Mouse (Mus musculus) ES-E14 (cell line): ENCODE measurements at regions not wholly inside any gene's neighbourhood (a gene's known extent, or its start where the extent isn't known, plus 50 kb on each side); places are given as distances from the start of the nearest gene placed in this dataset.

ENCODE experiments used
- DNase-seq: peaks from one replicate; pipeline ENCODE4 v3.0.0-alpha.2; 2013; ENCODE audit warnings: low read depth, low spot score
- H3K27ac ChIP-seq: 2 replicates; pipeline ENCODE4 v1.5.1; 2012; ENCODE audit warnings: low read depth, mild to moderate bottlenecking, low read length, moderate library complexity, mixed read lengths; ENCODE audit not compliant: poor library complexity, insufficient read depth, severe bottlenecking
- H3K36me3 ChIP-seq: 2 replicates; pipeline ENCODE4 v1.6.1; 2012; ENCODE audit warnings: mild to moderate bottlenecking, low read length, moderate library complexity, mixed read lengths; ENCODE audit not compliant: control insufficient read depth, poor library complexity, insufficient read depth, severe bottlenecking
- H3K4me1 ChIP-seq, 2 experiments: fragments of 150-350 bp in 1 of 2; sonication (generic) in 1 of 2; 2 replicates each; pipeline ENCODE4 v1.6.1; 2012; ENCODE audit warnings: low read length in 2 of 2, mild to moderate bottlenecking in 1 of 2, mixed read lengths in 1 of 2; ENCODE audit not compliant: control insufficient read depth in 2 of 2, insufficient read depth in 2 of 2, poor library complexity in 1 of 2
- H3K4me3 ChIP-seq, 2 experiments: fragments of 150-350 bp in 1 of 2; sonication (generic) in 1 of 2; 2 replicates each; pipeline ENCODE4 v1.5.1; 2012; ENCODE audit warnings: low read length in 2 of 2, low read depth in 1 of 2, mild to moderate bottlenecking in 1 of 2, mixed read lengths in 1 of 2; ENCODE audit not compliant: insufficient read depth in 1 of 2, poor library complexity in 1 of 2, severe bottlenecking in 1 of 2
- H3K9ac ChIP-seq: 2 replicates; pipeline ENCODE4 v1.6.1; 2012; ENCODE audit warnings: low read depth, mild to moderate bottlenecking, low read length, mixed read lengths; ENCODE audit not compliant: poor library complexity, insufficient read depth, severe bottlenecking
- H3K9me3 ChIP-seq: fragments of 150-350 bp; sonication (generic); 2 replicates; pipeline ENCODE4 v1.6.1; 2012; ENCODE audit warnings: low read depth, mild to moderate bottlenecking, low read length; ENCODE audit not compliant: control insufficient read depth, insufficient read depth
- CHD2 ChIP-seq: IDR thresholded peaks from 2 replicates; pipeline ENCODE4 v1.6.1; 2014; ENCODE audit warnings: mild to moderate bottlenecking, low read depth, low read length, inconsistent platforms
- HCFC1 ChIP-seq: IDR thresholded peaks from 2 replicates; pipeline ENCODE4 v1.6.1; 2012; ENCODE audit warnings: low read length, inconsistent platforms, borderline replicate concordance; ENCODE audit not compliant: insufficient read depth
- MAFK ChIP-seq: IDR thresholded peaks from 2 replicates; pipeline ENCODE4 v1.6.1; 2014; ENCODE audit warnings: mild to moderate bottlenecking, low read depth, low read length, inconsistent platforms; ENCODE audit not compliant: insufficient read depth
- ZC3H11A ChIP-seq: IDR thresholded peaks from 2 replicates; pipeline ENCODE4 v1.6.1; 2012; ENCODE audit warnings: low read depth, mild to moderate bottlenecking, inconsistent platforms, low read length, borderline replicate concordance
- ZNF384 ChIP-seq: IDR thresholded peaks from 2 replicates; pipeline ENCODE4 v1.6.1; 2012; ENCODE audit warnings: low read depth, low read length, inconsistent platforms
- in situ Hi-C, 2 experiments: fragments of 600-800 bp; cut with MboI; formaldehyde crosslinking; loops; one replicate each; pipeline ENCODE4 v1.15.1; 2025; ENCODE audit warnings: low sequenced_read_pairs in 2 of 2, inconsistent platforms in 1 of 2; ENCODE audit not compliant: unreplicated experiment in 2 of 2

DNA sequence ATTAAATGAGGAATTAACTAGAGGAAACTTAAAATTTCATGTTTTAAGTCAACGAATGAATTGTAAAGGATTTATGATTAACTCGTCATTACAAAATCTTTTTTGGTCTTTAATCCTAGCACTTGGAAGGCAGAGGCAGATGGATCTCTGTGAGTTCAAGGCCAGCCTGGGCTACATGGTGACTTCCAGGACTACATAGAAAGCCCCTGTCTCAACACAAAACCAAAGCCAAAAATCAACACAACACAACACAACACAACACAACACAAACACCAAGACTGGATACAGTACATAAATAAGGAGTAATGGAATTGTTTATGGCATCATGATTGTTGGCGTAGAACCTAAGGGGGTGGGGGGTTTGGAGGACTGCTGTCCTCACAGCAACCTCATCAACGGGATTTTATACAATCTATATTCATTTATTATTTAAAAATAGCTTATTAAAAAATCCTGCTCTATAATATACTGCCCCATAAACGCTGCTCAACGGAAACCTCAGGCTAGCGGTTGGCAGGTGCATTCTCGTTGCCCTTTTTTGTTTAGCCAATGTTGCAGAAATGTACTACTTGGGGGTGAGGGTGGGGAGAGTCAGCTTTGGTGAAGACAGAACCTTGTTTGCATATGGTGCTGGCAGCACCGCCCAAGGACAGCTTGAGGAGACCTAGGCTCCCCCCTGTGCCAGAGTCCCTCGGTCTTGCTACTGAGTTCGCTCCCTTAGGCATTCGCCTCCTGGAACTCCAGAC is 53.9 kb upstream of the Cpsf6 start:
- no peak for DNase-seq
- in situ Hi-C loops = no loop called here
- no peaks in the 10 kb centered on the region for H3K36me3 ChIP-seq
- H3K4me3 ChIP-seq = no peak overlapping the region
- TF ChIP-seq MAFK = no peak
- no peak for TF ChIP-seq ZNF384
- TF ChIP-seq HCFC1 = no peak
- TF ChIP-seq ZC3H11A = no peak
- TF ChIP-seq CHD2 = no peak
- H3K4me1 ChIP-seq = peaks cover 2 to 12% of the 10 kb centered on the region in 2 experiments; a peak in 3 of 4 replicates
- H3K9me3 ChIP-seq = no peaks in the 10 kb centered on the region
- no peak overlapping the region for H3K27ac ChIP-seq
- H3K9ac ChIP-seq = no peak overlapping the region

- DNase-seq = no peak
- H3K4me1 ChIP-seq = peaks cover 2 to 12% of the 10 kb centered on the region in 2 experiments; a peak in 3 of 4 replicates
- in situ Hi-C loops = no loop called here
Observed at GRCm38 (mm10) chr10:117432871-117433546, 53.2 kb upstream of the Cpsf6 start.

GRCm38 (mm10) chr10:117432415-117432814 is 52.6 kb upstream of the Cpsf6 start:
- Histone ChIP-seq H3K9me3 (no peaks in the 10 kb centered on the region), H3K9ac (peak overlapping the region; percentile 33; the same call in 1 of the 2 replicates), H3K4me1 (peaks cover 2 to 12% of the 10 kb centered on the region in 2 experiments; a peak in 3 of 4 replicates), H3K27ac (no peak overlapping the region), H3K4me3 (peak overlapping the region; percentile 48 to 70), H3K36me3 (no peaks in the 10 kb centered on the region)
- TF ChIP-seq ZC3H11A = no peak
- TF ChIP-seq MAFK = no peak
- TF ChIP-seq ZNF384 = no peak
- TF ChIP-seq HCFC1 = no peak
- no peak for DNase-seq
- in situ Hi-C loops = no loop called here

More at GRCm38 (mm10) chr10:117432871-117433546, 53.2 kb upstream of the Cpsf6 start:
- TF ChIP-seq MAFK = no peak
- TF ChIP-seq HCFC1 = no peak
- no peak for TF ChIP-seq ZNF384
- no peak for TF ChIP-seq ZC3H11A
- no peak for TF ChIP-seq CHD2
- H3K4me3 ChIP-seq = peak overlapping the region; percentile 48 to 70
- H3K36me3 ChIP-seq = no peaks in the 10 kb centered on the region
- H3K9ac ChIP-seq = peak overlapping the region; percentile 33; the same call in 1 of the 2 replicates
- no peaks in the 10 kb centered on the region for H3K9me3 ChIP-seq
- no peak overlapping the region for H3K27ac ChIP-seq

GRCm38 (mm10) chr10:117431850-117432249 is 52.0 kb upstream of the Cpsf6 start:
- Histone ChIP-seq H3K4me3 (no peak overlapping the region), H3K9ac (no peak overlapping the region), H3K9me3 (no peaks in the 10 kb centered on the region), H3K36me3 (no peaks in the 10 kb centered on the region), H3K4me1 (peaks cover 2 to 12% of the 10 kb centered on the region in 2 experiments; a peak in 3 of 4 replicates), H3K27ac (no peak overlapping the region)
- TF ChIP-seq MAFK (no peak), ZC3H11A (no peak), CHD2 (no peak), ZNF384 (no peak), HCFC1 (no peak)
- in situ Hi-C loops = no loop called here
- DNase-seq = no peak
